Mouse (Mus musculus): ENCODE data around the gene Eif3i.

Eif3i gene

DNA sequence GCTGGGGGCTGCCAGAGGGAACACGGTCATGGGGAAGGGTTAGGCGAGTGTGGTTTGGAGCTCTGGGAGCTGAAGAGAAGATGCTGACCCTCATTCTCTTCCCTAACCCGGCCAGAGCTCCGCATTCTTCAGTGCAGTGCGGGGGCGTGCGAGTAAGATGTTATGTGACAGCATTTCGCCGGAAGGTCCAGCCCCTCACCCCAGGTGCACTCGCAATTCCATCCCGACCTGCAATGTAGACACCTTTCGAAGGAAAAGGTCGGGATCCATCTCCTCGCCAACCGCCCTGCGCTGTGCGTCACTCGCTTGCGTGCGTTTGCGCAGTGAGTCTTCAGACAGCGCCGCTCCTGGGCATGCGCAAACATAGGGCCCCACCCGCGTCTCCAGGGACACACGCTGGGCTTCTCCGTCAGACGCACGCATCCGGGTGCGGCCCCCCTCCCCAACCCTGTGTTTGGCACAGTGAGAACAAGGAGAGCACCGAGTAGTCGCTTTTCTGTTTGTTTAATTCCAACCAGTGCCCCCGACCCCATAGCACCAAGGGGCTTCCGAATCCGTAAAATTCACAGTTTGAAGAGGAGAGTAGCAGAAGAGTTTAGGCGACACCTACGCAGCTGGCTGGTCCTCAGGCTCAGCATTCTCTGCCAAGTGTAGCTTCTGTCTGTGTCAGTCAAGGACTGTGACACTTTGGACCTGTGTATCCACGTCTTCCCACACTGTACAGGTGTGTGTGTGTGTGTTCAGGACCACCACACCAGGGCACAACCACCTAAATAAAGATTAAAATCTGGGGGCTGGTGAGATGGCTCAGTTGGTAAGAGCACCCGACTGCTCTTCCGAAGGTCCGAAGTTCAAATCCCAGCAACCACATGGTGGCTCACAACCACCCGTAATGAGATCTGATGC lies 18.6 kb upstream of the Eif3i start, which contains the start of gene Iqcc:
Gene Iqcc (minus strand): TSS at position 314 of the 906 bp plus-strand sequence.
- peak; percentile 96 for DNase-seq

DNA sequence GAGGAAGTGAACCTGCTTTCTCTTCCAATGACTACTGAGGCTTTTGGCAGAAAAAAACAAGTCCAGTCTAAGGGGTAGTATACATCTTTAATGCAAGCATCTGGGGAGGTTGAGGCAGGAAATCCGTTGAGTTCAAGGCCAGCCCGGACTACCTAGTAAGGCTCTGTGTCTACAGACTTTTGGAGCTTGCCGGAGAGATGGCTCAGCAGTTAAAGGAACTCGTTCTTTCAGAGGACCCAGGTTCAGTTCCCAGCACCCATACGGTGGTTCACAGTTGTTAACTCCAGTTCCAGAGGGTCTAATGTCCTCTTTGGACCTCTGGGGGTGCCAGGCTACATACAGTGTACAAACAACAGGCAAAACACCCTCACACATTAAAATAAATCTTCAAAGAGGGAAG lies 17.6 kb upstream of the Eif3i start:
- no peak for DNase-seq

DNA sequence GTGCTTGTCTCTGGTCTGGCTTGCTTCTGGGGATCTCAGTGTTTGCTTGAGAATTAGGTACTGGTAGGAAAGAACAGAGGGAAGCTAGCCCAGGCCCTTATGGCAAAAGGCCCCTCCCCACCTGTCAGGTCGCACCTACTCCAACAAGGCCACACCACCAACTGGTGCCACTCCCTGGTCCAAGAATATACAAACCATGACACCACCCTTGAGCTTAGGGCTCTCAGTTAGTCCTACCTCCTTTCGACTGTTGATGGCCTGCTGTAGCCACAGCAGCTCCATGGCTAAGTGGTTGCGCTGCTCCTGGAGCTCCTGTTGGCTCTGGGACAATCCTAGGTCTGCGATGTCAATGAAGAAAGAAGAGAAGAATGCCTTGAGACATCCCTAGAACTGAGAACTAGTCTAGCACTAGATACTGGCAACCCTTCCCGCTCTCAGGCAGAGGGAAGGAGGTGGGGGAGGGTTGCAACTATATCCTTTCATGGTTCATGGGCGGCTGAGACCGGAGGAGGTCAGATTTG lies 16.7 kb upstream of the Eif3i start:
- DNase-seq = no peak

DNA sequence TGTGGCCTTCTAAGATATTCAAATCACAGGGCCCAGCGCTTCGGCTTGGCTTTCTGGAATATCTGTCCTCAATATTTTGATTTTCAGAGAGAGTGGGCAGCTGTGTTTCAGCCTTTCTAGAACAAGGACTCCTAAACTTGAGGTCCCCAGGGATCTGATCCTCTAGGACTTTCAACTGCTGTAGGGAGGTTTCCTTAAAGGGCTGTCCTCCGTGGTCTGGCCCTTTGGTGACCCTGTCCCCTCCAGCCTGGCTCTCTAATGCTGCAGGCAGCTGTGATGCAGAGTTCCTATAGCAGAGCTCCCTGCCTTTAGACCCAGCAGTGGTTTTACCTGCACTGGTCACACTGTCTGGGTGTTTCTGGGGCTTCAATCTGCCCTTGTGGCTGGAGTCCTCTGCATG lies 16.2 kb upstream of the Eif3i start:
- no peak for DNase-seq

DNA sequence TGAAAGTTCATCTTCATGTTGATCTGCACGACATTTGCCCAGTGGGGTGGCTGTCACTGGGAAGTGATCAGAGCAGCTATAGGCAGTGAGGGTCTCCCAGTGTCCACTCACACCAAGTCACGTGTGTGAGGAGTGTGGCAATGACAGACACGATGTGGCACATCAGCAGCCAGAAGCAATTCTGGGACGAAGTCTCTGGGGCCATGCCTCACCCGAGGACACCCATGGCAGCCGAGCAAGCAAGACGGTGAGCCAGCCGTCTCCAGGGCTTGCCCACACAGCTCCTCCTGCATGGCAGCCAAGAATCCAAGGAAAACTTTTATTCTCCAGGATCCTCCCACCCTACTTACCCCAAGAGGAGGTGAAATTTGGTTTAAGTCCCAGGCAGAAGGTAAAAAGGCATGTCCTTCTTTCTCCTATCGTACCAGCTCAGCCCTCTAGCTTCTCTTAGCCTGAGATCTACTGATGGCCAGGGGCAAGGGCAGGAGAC lies 15.4 kb upstream of the Eif3i start:
- DNase-seq = no peak

DNA sequence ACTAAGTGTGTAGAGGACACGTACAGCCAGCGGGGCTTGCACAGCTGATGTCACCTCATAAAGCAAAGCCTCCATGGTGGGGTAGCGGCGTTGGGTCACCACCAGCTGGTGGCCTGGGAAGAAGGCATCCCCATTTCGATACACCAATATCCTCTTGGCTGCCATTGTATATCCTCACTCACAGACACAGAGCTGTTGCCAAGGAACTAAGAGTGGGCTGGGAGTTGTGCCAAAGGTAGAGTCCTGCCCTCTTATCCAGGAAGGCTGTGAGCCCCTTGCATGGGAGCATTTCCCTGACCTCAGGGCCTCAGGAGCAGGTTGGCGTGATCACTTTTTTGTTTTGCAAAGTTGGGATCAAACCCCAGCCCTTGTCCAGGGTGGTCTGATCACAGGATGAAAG lies 13.6 kb upstream of the Eif3i start, which contains the start of gene Dcdc2b:
Gene Dcdc2b (minus strand): TSS at position 165 of the 400 bp plus-strand sequence.
- DNase-seq = no peak

DNA sequence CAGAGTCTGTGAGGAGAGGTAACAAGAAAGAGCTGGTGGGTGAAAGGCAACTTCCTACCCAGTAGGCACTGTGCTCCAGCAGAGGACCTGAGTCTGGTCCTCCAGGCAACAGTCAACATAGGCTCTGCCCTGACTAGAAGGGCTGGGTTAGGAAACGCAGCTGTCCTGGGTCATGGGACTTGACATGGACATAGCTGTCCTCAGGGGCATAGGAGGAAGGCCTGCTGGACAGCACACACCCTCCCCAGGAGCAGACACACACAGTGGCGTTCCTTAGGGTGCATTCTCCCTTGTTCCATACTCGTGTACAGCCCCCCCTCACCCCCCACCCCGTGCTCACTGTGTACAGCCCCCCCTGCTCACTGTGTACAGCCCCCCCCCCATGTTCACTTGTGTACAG lies 10.0 kb upstream of the Eif3i start:
- DNase-seq = no peak

DNA sequence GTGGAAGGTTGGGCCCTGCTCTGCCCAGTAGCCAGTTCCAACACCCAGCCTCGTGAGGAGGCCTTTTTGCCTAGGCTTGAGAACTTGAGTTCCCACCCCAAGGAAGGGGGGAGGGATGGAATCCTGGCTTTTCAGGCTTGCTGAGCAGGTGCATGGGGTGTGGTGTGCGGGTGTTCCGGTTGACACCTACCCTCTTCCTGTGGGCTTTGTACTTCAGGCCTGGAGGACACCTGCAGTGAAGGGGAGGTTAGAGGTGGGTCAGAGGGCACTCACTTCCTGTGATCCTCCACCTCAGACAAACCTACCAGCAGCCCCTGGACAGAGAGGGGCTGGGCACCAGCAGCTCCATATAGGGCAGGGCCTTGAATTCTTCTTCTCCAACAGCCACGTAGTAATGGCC lies 9.6 kb upstream of the Eif3i start:
- DNase-seq = no peak

DNA sequence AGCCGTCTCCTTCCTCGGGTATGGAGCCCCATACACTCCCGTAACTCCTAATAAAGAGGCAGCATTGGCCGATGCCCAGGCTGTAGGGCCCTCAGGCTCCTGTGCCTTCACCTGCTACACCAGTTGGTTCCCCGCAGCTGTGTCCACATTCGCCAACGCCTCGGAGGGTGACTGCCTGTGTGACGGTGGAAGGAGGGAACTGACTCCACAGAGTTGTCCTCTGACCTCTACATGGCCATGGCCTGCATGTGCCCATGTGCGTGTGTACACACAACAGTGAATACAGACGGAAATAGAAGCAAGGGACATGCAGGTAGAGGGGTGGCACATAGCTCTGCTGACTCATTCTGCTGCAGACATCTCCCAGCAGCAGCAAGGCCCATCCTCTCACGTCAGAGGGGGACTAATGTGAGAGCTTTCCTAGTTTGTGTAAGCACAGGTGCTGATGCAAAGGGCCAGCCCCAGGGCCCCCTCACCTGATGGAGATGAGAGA lies 8.7 kb upstream of the Eif3i start:
- no peak for DNase-seq

DNA sequence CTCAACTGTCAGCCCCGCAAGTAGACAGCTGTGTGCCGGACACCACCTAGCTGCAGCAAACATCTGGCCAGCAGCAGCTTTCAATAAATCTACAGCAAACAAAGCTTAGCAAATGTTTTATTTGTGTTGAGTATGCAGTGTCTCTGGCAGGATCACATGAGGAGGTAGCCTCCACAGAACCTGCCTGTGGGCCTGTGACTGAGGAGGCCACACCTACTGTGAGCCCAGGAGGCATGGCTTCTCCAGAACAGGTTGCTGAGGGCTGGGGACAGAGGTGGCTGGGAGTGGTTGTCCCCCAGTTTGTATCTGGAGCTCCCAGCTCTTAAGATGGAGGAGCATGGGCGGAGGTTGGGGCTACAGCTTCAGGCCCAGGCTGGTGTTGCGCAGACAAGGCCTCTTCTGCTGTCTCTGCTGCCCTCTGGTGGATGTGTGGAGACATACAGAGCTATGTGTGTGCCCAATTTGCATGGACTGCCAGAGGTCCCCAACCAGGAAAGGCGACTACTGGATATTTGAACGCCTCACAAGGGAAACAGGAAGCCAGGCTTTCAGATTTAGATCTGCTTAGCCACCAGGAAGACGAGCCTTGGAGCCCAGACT lies 8.1 kb upstream of the Eif3i start:
- peak; percentile 78 for DNase-seq

DNA sequence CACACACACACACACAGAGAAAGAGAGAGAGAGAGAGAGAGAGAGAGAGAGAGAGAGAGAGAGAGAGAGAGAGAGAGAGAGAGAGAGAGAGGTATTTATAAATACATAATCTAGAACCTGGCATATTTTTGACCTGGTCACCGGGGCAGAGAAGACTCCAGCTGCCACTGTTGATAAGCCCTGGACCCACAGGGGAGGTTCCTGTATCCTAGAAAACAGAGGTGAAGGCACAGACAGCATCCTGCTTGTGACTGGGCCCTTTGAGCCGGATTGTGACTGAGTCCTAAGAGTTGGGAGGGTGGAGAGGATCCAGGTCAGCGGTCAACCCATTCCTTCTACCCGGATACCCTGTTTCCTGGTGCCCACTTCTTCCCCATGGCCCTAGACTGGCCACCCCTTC lies 11.6 kb downstream of the Eif3i start:
- no peak for DNase-seq

DNA sequence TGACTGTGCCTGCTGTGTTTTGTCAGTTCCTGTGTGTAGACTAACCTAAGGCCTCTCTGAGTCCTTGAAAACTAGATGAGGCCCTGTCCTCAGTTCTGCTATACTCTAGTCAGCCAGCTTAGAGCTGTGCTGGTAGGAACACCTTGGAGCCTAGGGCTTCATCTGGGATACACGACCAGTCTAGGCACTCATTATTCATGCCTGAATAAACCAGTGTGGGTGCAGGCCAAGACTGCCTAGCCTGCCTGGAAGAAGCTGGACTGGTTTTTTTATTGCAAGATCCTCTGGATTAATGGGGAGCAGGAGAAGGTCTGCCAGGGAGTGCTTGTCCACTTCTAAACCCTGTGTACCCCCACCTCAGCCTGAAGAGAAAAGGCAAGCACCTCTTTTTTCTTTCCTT lies 13.5 kb downstream of the Eif3i start:
- DNase-seq = no peak

DNA sequence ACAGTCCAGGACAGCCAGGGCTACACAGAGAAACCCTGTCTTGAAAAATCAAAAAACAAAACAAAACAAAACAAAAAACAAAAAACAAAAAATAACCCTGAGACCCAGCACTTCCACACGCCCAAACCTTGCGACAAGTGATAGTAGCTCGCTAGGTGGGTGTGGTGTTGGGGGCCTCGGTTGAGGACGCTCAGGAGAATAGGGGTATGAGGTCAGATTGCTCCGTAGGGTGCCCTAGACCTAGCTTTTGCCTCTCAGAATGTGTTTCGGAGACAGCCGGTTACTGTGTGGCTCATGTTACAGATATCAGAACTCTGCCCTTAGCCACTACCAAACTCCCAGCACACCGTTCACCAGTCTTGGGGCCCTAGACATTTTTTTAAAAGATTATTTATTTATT lies 14.7 kb downstream of the Eif3i start:
- DNase-seq = no peak

DNA sequence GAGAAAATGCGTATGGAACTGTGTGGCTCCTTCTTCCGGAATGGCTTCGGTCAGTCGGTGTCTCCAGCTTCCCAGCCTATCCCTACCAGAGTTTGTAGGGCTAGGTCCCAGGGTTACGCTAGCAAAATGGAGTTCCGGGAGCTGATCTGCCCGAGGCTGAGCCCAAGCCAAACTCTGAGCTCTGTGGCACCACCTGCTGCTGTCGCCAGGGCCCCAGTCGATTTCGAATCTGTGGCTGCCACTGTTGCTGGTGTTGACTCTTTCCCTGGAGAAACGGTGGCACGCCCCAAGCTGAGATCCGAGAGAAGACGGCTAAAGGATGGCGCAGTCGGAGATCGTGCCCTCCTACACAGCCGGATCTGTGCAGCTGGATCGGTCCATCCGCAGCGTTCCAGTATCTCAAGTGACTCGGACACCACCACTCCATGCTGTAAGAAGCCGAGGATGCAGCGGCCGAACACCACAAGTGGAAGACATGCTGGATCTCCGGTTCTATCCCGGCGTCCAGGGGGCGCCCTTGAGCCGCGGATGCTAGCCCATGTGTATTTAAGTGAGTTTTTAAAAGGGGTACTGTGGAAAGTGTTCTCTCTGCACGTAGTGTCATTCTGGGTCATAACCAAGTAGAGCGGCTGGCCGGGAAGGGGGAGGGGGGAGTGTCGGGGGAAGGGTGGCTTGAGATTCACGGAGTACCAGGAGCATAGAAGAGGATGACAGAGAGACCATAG lies 15.4 kb downstream of the Eif3i start:
- peak; percentile 78 for DNase-seq

DNA sequence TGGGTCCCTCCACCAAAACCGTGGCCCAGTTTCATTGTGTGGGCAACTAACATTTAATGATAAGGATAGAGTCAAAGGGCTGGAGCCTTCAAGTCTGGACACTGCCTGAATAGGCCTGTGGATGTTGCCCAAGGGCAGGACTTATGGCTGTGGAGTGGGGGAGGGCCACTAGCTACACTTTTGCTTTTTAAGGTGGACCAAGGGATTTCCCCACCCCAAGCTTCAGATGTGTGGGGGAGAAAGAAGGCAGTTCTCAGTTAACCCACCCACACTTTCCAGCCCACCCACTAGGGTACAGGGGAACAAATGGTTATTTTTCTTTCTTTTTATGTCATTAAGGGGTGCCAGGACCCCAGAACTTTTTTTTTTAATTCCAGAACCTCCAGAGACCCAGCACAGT lies 16.1 kb downstream of the Eif3i start:
- no peak for DNase-seq

DNA sequence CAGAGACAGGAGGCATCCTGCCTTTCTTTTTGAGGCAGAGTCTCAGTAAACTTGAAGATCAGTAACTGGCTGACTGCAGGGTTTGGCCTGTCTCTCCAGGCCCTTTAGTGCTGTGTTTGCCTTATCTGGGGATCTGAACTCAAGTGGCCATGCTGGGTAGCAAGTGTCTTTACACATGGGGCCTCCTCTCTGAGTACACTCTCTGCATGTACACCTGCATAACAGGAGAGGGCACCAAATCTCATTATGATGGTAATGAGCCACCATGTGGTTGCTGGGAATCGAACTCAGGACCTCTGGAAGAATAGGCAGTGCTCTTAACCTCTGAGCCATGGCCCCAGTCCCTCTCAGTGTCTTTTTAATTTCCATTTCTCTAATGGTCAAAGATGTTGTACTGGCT lies 18.2 kb downstream of the Eif3i start:
- DNase-seq = no peak

DNA sequence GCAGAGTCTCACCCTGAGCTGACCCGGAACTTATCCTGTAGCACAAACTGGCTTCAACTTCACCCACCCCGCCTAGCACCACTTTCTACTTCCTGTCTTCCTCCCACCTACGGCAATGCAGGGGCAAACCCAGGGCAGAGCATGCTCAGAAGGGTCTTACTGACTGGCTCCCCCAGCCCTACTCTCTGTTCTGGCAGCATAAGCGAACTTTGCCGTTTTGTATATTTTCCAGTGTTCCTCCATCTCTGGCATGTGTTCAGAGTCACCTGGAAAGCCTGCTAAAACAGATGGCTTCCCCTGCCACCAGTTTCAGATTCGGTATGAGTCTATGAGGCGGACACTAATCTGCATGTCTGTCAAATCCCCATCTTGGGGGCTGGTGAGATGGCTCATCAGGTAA lies 20.1 kb downstream of the Eif3i start:
- no peak for DNase-seq

DNA sequence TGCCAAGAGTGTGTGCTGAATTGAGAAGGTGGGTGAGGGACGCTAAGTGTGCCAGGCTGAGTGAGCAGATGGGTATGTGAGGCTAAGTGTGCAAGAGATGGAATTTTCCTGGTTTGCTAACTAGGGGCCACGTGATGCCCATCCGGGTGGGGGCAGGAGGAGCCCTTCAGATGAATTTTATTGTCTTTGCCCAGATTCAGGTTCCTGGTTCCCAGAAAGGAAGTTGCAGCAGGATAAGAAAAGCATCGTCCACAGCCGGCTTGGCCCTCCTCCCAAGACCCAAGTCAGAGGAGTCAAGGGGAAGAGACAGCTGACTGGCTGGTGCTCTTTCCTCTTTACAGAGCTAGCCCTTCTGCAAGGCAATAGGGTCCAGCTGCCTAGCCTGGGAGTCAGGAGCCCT lies 22.0 kb downstream of the Eif3i start, which contains the start of gene Fam167b:
Gene Fam167b (minus strand): TSS at position 84 of the 400 bp plus-strand sequence.
- DNase-seq = no peak

DNA sequence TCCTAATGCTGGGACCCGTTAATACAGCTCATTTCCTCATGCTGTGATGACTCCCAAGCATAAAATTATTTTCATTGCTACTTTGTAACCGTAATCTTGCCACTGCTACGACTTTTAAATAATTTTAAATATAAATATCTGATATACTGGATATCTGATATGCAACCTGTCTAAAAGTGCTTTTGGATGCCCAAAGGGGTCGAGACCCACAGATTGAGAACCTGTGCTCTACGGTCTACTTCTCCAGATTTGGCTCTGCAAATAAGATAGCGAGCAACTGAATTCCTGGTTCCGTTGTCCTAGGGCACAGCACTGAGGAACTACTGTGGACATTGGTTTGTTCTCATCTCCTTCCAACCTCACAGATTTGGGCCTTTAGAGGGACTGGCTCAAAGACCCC lies 22.8 kb downstream of the Eif3i start:
- no peak for DNase-seq

DNA sequence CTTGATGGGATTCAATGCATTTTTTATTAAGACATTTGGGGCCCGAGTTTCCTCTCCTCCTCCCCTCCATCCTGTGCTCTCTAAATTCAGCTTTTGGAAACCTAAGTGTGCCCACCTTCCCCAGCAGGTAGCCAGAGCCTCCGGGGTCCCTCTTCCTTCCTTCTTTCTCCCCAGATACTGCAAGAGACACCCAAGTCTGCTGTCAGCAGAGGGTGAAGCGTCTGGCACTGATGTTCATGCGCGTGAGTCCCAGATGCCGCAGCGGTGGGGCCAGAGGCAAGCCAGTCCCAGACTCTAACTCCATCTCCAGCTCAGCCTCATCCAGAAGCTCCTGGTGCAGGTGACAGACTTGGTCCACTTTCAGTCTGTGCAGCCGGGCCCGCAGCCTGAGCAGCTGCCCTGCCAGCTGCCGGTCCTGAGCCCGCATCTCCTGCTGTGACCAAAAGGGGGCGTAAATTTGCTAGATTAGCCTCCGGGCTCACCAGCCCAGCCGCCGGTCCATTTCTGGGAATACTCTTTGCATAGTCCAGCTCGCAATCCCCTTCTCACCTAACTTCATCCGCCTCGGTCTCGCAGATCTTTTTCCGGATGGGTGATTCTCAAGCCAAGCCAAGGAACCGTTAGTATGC lies 23.5 kb downstream of the Eif3i start:
- peak; percentile 39 for DNase-seq

DNA sequence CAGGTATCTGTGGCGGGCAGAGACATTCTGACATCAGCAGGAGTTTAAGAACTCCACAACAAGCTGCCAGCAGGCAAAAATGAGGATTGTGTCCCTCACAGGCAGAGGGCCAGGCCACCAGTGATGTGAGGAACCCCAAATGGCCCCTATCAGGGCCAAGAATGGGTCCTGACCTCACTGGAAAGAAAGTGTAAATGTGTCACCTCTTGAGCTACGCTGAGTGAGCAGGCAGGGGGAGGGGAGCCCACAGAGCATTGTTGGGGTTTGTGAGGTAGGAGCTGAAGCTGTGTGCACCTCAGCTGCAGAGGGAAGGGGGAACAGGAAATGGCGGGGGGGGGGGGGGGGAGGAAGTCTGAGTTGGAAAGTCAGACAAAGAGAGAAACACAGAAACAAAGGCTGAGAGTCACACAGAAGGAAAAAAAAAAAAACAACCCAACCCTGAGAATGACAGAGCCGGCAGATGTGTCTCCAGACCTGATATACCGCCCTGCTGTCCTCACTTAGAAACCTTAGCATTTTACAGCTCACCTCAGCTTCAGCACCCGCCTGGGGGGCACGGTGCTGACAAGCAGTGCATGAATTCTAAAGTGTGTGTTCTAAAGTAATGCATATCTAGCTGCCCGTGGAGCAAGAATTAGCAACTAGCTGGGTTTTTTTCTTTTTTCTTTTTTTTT lies 25.1 kb downstream of the Eif3i start:
- DNase-seq = no peak

DNA sequence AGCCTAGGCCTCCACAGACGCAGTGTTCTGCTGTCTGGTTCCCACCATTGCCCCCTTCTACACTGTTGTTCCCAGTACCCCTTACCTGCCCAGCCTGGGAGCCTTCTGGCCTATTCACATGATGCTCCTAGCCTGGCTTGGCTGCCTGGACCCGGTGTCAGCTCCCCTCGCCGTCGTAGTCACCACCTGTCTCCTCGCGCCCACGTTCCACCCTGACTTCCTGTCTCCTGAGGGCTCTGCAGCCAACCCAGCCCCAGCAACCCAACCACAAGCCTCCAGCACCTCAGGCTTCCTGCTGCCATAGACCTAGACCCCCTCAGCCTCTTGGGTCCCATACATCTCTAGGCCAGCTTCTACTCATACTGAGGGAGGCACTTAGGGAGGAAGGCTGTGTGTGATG lies 27.0 kb downstream of the Eif3i start, which contains the start of gene Lck:
Gene Lck (minus strand): TSS at position 212 of the 400 bp plus-strand sequence.
- DNase-seq = no peak

Measured in right cerebral cortex, postnatal 25 days (tissue).